Mouse (Mus musculus) activated CD4-positive, CD25-positive, alpha-beta regulatory T cell (primary cell): ENCODE results near the gene Ahdc1. TPM values are rescaled to one million over a fixed set of nuclear protein-coding genes. Genes with fewer than 3 reads are reported as not detected.

ENCODE experiments used
- polyA plus RNA-seq, 2 experiments: library from polyadenylated mRNA; unstranded; fragments of 100-300 nt; shearing (Covaris generic); gene quantifications; one replicate each; pipeline ENCODE4 v1.2.1; 2017

Ahdc1 gene
- polyA plus RNA-seq = 1 to 10 TPM; 4.0 to 4.3 TPM

DNA sequence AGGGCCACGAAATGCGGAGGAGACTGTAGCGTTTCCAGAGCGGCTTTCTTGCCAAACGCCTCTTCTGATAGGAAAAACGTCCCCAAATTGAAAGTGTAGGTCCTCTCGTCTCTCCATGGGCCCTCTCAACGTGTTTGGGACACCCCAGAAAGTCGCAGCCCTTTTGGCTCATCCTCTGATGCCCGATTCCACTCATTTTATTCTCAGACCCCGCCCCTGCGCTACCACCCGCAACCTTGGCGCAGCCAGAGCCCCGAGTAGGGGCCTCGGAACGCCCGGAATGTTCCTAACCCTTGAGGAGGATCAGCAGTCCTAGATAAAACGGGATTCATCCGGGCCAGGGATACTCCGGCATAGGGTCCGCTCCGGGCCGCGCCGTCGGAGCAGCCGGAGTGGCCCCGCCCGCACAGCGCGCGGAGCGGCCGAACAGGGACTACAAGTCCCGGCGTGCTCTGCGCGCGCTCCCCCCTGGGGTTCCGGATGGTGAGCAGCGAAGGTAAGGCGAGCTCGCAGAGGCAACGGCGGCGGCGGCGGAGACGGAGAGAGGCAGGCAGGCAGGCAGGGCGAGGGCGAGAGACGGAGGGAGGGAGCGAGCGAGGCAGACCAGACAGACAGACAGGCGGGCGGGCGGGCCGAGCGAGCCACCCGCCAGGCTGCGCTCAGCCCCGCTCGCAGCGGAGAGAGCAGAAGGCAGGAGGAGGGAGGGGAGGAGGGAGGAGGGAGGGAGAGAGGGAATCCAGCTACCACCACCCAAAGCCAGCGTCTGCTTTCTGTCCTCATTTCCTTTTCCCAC, at the start of gene Ahdc1:
Gene Ahdc1, plus strand, starts transcription at position 233 of the 793 bp plus-strand sequence.

DNA sequence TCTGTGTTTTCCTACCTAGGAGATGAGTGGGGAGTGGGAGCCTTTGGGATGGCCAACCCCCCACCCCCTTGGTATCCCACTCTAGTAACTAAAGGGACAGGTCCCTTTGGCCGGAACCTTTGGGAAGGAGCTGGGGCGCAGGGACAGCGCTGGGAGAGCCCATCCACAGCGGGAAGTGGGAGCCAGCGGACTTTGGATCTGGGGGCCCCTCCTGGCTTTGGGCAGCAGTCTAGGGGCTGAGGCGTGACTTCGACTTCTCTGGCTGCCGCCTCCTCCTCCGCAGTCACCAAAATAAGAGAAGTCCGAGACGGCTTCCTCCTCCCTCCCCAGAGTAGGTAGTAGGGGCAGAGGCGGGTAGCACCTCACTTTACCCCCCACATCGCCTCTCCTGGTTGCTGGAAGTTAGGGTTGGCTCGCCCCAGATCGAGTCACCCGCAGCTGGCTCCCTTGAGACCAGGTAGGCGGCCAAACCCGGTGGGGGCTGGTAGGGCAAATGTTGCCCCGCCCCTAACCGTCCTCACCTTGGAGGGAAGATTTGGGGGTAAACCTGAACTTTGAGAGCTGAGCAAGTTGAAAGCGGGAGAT, 37.2 kb upstream of the Ahdc1 start, which contains the start of gene Fgr:
Gene Fgr, plus strand, starts transcription at position 282 of the 585 bp plus-strand sequence.

Other genes with a start within 250 kb of the Ahdc1 start
- 10 to 100 TPM; 69.5 to 84.9 TPM for gene Rpa2, start 242.9 kb upstream of the Ahdc1 start, polyA plus RNA-seq
- gene Themis2, start 214.9 kb upstream of the Ahdc1 start, polyA plus RNA-seq = 1 to 10 TPM; 4.6 to 8.2 TPM
- 10 to 100 TPM; 57.2 to 58.3 TPM for gene Ppp1r8, start 168.1 kb upstream of the Ahdc1 start, polyA plus RNA-seq
- 10 to 100 TPM; 31.3 to 33.0 TPM for gene Stx12, start 126.8 kb upstream of the Ahdc1 start, polyA plus RNA-seq
- 10 to 100 TPM; 31.4 to 33.3 TPM for gene Fam76a, start 88.7 kb upstream of the Ahdc1 start, polyA plus RNA-seq
- gene Fgr, start 37.2 kb upstream of the Ahdc1 start, polyA plus RNA-seq = 1 to 10 TPM; 1.2 to 4.9 TPM
- 10 to 100 TPM; 82.4 to 93.8 TPM for gene Wasf2, start 119.2 kb downstream of the Ahdc1 start, polyA plus RNA-seq
- gene Cd164l2, start 200.9 kb downstream of the Ahdc1 start, polyA plus RNA-seq = under 1 TPM in 1 of 2 experiments, not detected in 1; 0.69 TPM
- gene Gpr3, start 201.3 kb downstream of the Ahdc1 start, polyA plus RNA-seq = under 1 TPM in 1 of 2 experiments, not detected in 1; 0.14 TPM
- under 1 TPM; 0.27 to 0.30 TPM for gene Map3k6, start 229.6 kb downstream of the Ahdc1 start, polyA plus RNA-seq